Mouse (Mus musculus) small intestine, adult 2 months (tissue): ENCODE results near the gene Rtn3.

Experiments used
- CTCF ChIP-seq: fragments of 200-500 bp; IDR thresholded peaks from 2 replicates; pipeline ENCODE4 v1.5.1; 2012; ENCODE audit warnings: low read depth, mild to moderate bottlenecking, control low read depth, inconsistent platforms, low read length, moderate library complexity, mixed read lengths; ENCODE audit not compliant: insufficient replicate concordance, insufficient read length; ENCODE audit errors: extremely low read depth
- POLR2A ChIP-seq: fragments of 200-500 bp; IDR thresholded peaks from 2 replicates; pipeline ENCODE4 v1.6.1; 2012; ENCODE audit warnings: low read depth, mild to moderate bottlenecking, control low read depth, inconsistent platforms, low read length, moderate library complexity

DNA sequence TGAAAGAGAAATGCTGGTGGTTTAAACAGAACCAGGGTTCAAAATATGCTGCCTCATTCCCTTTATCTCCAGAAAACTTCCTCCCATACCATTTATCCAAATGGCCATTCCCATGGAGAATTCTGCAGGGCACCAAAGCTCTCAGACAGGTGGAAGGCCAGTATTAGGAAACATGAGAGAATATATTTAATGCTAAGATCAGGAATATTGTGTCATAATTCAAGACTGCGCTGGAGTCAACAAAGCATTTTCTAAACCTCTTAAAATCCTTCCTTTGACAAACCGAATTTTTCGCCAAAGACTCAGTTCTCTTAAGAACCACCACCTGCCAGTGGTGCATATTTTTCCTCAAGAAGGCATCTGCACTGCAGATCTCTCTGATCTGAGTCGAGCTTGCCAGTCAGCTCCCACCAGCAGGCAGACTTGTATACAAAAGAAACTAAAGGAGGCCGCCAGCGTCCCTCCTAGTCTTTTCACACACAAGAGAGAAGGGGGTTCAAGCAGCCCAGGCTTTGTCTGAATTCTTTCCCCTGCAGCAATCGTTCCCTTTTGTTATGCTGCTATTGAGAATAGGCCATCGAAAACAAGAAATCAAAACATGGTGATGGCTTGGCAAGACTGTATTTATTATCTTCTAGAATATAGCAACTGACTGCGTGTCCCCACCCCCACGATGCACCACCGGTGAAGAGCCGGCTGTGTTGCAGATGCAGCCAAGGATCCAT lies 1.4 kb downstream of the Rtn3 start:
- TF ChIP-seq CTCF = no peak
- no peak for TF ChIP-seq POLR2A
